Mouse (Mus musculus): ENCODE results near the gene Mark3.

DNA sequence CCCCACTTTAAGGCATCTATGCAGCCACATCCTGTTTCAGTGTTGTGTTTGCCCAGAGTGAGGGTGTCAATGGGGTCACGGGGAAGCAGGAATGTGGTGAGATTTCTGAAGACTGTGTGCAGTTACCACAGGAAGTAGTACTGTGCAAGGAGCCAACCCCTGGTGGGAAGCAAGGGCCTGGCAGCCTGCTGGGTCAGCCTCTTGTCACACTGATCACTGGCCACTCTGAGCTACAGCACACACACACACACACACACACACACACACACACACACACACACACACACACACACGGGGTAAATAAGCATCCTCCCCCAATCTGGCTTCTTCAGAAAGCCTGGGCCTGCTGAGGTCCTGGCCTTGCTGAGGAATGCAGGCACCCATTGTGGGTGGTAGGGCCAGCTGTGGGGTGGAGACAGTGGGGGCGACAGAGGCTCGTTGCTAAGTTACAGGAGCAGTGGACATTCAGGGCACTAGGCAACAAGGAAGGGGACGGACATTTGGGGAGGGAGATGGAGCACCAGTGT, 117.1 kb downstream of the Mark3 start:
- TF ChIP-seq FLI1 (IDR thresholded peaks at IDR 0.05; ENCODE audit: low read length) (no peak), GATA1 (IDR thresholded peaks at IDR 0.05; ENCODE audit: borderline replicate concordance, low read length) (no peak)

Data from megakaryocyte, embryonic 14.5 days (primary cell).